Mouse (Mus musculus): ENCODE measurements at regions not wholly inside any gene's neighbourhood (a gene's known extent, or its start where the extent isn't known, plus 50 kb on each side); places are given as distances from the start of the nearest gene placed in this dataset.

- H3K27me3 ChIP-seq (replicated peaks; ENCODE audit: insufficient read depth, low read length) = no peaks in the 10 kb centered on the region
- DNase-seq (ENCODE audit: low spot score) = peak; percentile 6
- 31% methylated on average over 14 of the region's 14 CpGs for WGBS
- ATAC-seq = peak; percentile 16; the same call in 1 of the 2 replicates
- no peaks in the 10 kb centered on the region for H3K36me3 ChIP-seq (ENCODE audit: insufficient read depth, low read length)
- no peak overlapping the region for H3K27ac ChIP-seq (ENCODE audit: low read length)
- no peaks in the 10 kb centered on the region for H3K9me3 ChIP-seq (ENCODE audit: low read length)
- no peak overlapping the region for H3K4me2 ChIP-seq (replicated peaks; ENCODE audit: low read depth, low read length)
- no peak for TF ChIP-seq EP300 (IDR thresholded peaks at IDR 0.05)
- TF ChIP-seq CTCF (IDR thresholded peaks at IDR 0.05) = no peak
- H3K4me1 ChIP-seq (ENCODE audit: insufficient read depth, low read depth, low read length) = no peaks in the 10 kb centered on the region
- no peak overlapping the region for H3K4me3 ChIP-seq (ENCODE audit: low read depth, low read length)
- H3K9ac ChIP-seq (replicated peaks; ENCODE audit: low read depth) = no peak overlapping the region
Observed at GRCm38 (mm10) chr4:62870391-62870983, 94.9 kb upstream of the Zfp618 start.

- Histone ChIP-seq H3K36me3 (ENCODE audit: insufficient read depth, low read length) (no peaks in the 10 kb centered on the region), H3K4me1 (ENCODE audit: insufficient read depth, low read depth, low read length) (no peaks in the 10 kb centered on the region), H3K27ac (ENCODE audit: low read length) (no peak overlapping the region), H3K27me3 (replicated peaks; ENCODE audit: insufficient read depth, low read length) (no peaks in the 10 kb centered on the region), H3K9ac (replicated peaks; ENCODE audit: low read depth) (no peak overlapping the region), H3K4me2 (replicated peaks; ENCODE audit: low read depth, low read length) (no peak overlapping the region), H3K4me3 (ENCODE audit: low read depth, low read length) (no peak overlapping the region), H3K9me3 (ENCODE audit: low read length) (no peaks in the 10 kb centered on the region)
- ATAC-seq (no peak), DNase-seq (ENCODE audit: low spot score) (no peak)
- WGBS = 72% methylated on average over 10 of the region's 10 CpGs
- TF ChIP-seq CTCF (IDR thresholded peaks at IDR 0.05) (no peak), EP300 (IDR thresholded peaks at IDR 0.05) (no peak)
Observed at GRCm38 (mm10) chr4:62872562-62872961, 92.8 kb upstream of the Zfp618 start.

- no peaks in the 10 kb centered on the region for H3K36me3 ChIP-seq (ENCODE audit: insufficient read depth, low read length)
- H3K4me1 ChIP-seq (ENCODE audit: insufficient read depth, low read depth, low read length) = no peaks in the 10 kb centered on the region
- no peak overlapping the region for H3K4me2 ChIP-seq (replicated peaks; ENCODE audit: low read depth, low read length)
- DNase-seq (ENCODE audit: low spot score) (no peak), ATAC-seq (no peak)
- WGBS = 73% methylated on average over 12 of the region's 12 CpGs
- TF ChIP-seq EP300 (IDR thresholded peaks at IDR 0.05) (no peak), CTCF (IDR thresholded peaks at IDR 0.05) (no peak)
- H3K4me3 ChIP-seq (ENCODE audit: low read depth, low read length) = no peak overlapping the region
- no peak overlapping the region for H3K27ac ChIP-seq (ENCODE audit: low read length)
- no peaks in the 10 kb centered on the region for H3K9me3 ChIP-seq (ENCODE audit: low read length)
- H3K9ac ChIP-seq (replicated peaks; ENCODE audit: low read depth) = no peak overlapping the region
- H3K27me3 ChIP-seq (replicated peaks; ENCODE audit: insufficient read depth, low read length) = no peaks in the 10 kb centered on the region
Observed at GRCm38 (mm10) chr4:62873986-62874385, 91.4 kb upstream of the Zfp618 start.

GRCm38 (mm10) chr4:62878063-62878462 is 87.3 kb upstream of the Zfp618 start:
- H3K4me1 ChIP-seq (ENCODE audit: insufficient read depth, low read depth, low read length) = no peaks in the 10 kb centered on the region
- no peaks in the 10 kb centered on the region for H3K9me3 ChIP-seq (ENCODE audit: low read length)
- no peaks in the 10 kb centered on the region for H3K27me3 ChIP-seq (replicated peaks; ENCODE audit: insufficient read depth, low read length)
- 69% methylated on average over 7 of the region's 7 CpGs for WGBS
- H3K36me3 ChIP-seq (ENCODE audit: insufficient read depth, low read length) = no peaks in the 10 kb centered on the region
- H3K9ac ChIP-seq (replicated peaks; ENCODE audit: low read depth) = no peak overlapping the region
- DNase-seq (ENCODE audit: low spot score) (no peak), ATAC-seq (no peak)
- H3K4me2 ChIP-seq (replicated peaks; ENCODE audit: low read depth, low read length) = no peak overlapping the region
- no peak overlapping the region for H3K4me3 ChIP-seq (ENCODE audit: low read depth, low read length)
- no peak for TF ChIP-seq CTCF (IDR thresholded peaks at IDR 0.05)
- no peak for TF ChIP-seq EP300 (IDR thresholded peaks at IDR 0.05)
- H3K27ac ChIP-seq (ENCODE audit: low read length) = no peak overlapping the region

GRCm38 (mm10) chr4:62878927-62879326 is 86.4 kb upstream of the Zfp618 start:
- TF ChIP-seq EP300 (IDR thresholded peaks at IDR 0.05) = no peak
- no peak for TF ChIP-seq CTCF (IDR thresholded peaks at IDR 0.05)
- Histone ChIP-seq H3K36me3 (ENCODE audit: insufficient read depth, low read length) (no peaks in the 10 kb centered on the region), H3K27me3 (replicated peaks; ENCODE audit: insufficient read depth, low read length) (no peaks in the 10 kb centered on the region), H3K4me1 (ENCODE audit: insufficient read depth, low read depth, low read length) (no peaks in the 10 kb centered on the region), H3K27ac (ENCODE audit: low read length) (no peak overlapping the region), H3K9ac (replicated peaks; ENCODE audit: low read depth) (no peak overlapping the region), H3K4me2 (replicated peaks; ENCODE audit: low read depth, low read length) (no peak overlapping the region), H3K9me3 (ENCODE audit: low read length) (no peaks in the 10 kb centered on the region), H3K4me3 (ENCODE audit: low read depth, low read length) (no peak overlapping the region)
- 80% methylated on average over 3 of the region's 3 CpGs for WGBS
- ATAC-seq (peak; percentile 67), DNase-seq (ENCODE audit: low spot score) (peak; percentile 42)

- H3K9me3 ChIP-seq (ENCODE audit: low read length) = no peaks in the 10 kb centered on the region
- no peaks in the 10 kb centered on the region for H3K27me3 ChIP-seq (replicated peaks; ENCODE audit: insufficient read depth, low read length)
- WGBS = 80% methylated on average over 10 of the region's 11 CpGs
- no peaks in the 10 kb centered on the region for H3K4me1 ChIP-seq (ENCODE audit: insufficient read depth, low read depth, low read length)
- ATAC-seq (no peak), DNase-seq (ENCODE audit: low spot score) (no peak)
- no peak overlapping the region for H3K27ac ChIP-seq (ENCODE audit: low read length)
- no peak overlapping the region for H3K4me3 ChIP-seq (ENCODE audit: low read depth, low read length)
- no peaks in the 10 kb centered on the region for H3K36me3 ChIP-seq (ENCODE audit: insufficient read depth, low read length)
- H3K9ac ChIP-seq (replicated peaks; ENCODE audit: low read depth) = no peak overlapping the region
- no peak overlapping the region for H3K4me2 ChIP-seq (replicated peaks; ENCODE audit: low read depth, low read length)
- TF ChIP-seq EP300 (IDR thresholded peaks at IDR 0.05) (no peak), CTCF (IDR thresholded peaks at IDR 0.05) (no peak; the same call in 1 of the 2 replicates)
Observed at GRCm38 (mm10) chr4:62881824-62882223, 83.5 kb upstream of the Zfp618 start.

GRCm38 (mm10) chr4:62882276-62882675 is 83.1 kb upstream of the Zfp618 start:
- no peaks in the 10 kb centered on the region for H3K27me3 ChIP-seq (replicated peaks; ENCODE audit: insufficient read depth, low read length)
- no peak overlapping the region for H3K27ac ChIP-seq (ENCODE audit: low read length)
- H3K4me1 ChIP-seq (ENCODE audit: insufficient read depth, low read depth, low read length) = no peaks in the 10 kb centered on the region
- TF ChIP-seq CTCF (IDR thresholded peaks at IDR 0.05) = no peak
- no peak for TF ChIP-seq EP300 (IDR thresholded peaks at IDR 0.05)
- no peak for DNase-seq (ENCODE audit: low spot score)
- no peaks in the 10 kb centered on the region for H3K36me3 ChIP-seq (ENCODE audit: insufficient read depth, low read length)
- 83% methylated on average over 8 of the region's 8 CpGs for WGBS
- no peak overlapping the region for H3K4me2 ChIP-seq (replicated peaks; ENCODE audit: low read depth, low read length)
- no peaks in the 10 kb centered on the region for H3K9me3 ChIP-seq (ENCODE audit: low read length)
- H3K4me3 ChIP-seq (ENCODE audit: low read depth, low read length) = no peak overlapping the region
- ATAC-seq = no peak
- no peak overlapping the region for H3K9ac ChIP-seq (replicated peaks; ENCODE audit: low read depth)

Data from lung, postnatal 0 days (tissue).